Mouse (Mus musculus): ENCODE data around the gene Kank1. TPM values are rescaled to one million over a fixed set of nuclear protein-coding genes. Genes with fewer than 3 reads are reported as not detected.

The Kank1 gene
- polyA plus RNA-seq, 1 experiment from 2014 or later, result 56.6 TPM

DNA sequence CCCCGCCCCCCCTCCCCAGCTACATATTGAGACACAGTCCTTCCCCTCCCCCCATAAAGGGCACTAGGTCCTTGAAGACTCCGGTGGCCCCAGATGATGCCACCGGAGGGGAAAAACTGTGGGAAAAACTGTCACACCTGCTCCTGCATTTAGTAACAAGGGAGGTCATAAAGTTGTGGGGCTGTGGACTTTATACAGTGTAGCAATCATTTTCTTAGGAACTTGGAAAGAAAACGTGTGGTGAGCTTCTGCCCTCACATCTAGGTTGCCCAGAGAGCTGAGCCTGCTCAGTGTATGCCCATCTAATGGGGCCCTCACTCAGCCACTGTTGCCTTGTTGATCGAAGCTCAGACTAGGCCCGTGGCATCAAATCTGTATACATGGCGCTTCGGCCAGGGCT, 9.3 kb downstream of the Kank1 start:
- no peak overlapping the region for H3K9ac ChIP-seq (ENCODE audit: low read depth, low read length)
- no peak overlapping the region for H3K4me2 ChIP-seq
- H3K4me1 ChIP-seq (ENCODE audit: control insufficient read depth, insufficient read depth, low read length), result peaks cover 6% of the 10 kb centered on the region
- H3K4me3 ChIP-seq (ENCODE audit: low read depth, low read length), result no peak overlapping the region
- no peaks in the 10 kb centered on the region for H3K36me3 ChIP-seq (ENCODE audit: control insufficient read depth, insufficient read depth, low read length)
- no peak overlapping the region for H3K27ac ChIP-seq (ENCODE audit: low read depth, low read length)
- WGBS (ENCODE audit: insufficient replicate concordance), result 82% methylated on average over 8 of the region's 8 CpGs
- no peaks in the 10 kb centered on the region for H3K27me3 ChIP-seq (ENCODE audit: control insufficient read depth, insufficient read depth, low read length)
- H3K9me3 ChIP-seq (replicated peaks; ENCODE audit: control insufficient read depth, low read length), result no peaks in the 10 kb centered on the region
- ATAC-seq (replicated peaks; ENCODE audit: insufficient number of reproducible peaks, low FRiP score, low TSS enrichment), result no peak

GRCm38 (mm10) chr19:25247858-25248552, 11.2 kb downstream of the Kank1 start:
- Histone ChIP-seq H3K4me2 (no peak overlapping the region), H3K4me1 (ENCODE audit: control insufficient read depth, insufficient read depth, low read length) (peaks cover under 1% of the 10 kb centered on the region; the same call in 1 of the 2 replicates), H3K27ac (ENCODE audit: low read depth, low read length) (no peak overlapping the region), H3K9ac (ENCODE audit: low read depth, low read length) (no peak overlapping the region), H3K36me3 (ENCODE audit: control insufficient read depth, insufficient read depth, low read length) (no peaks in the 10 kb centered on the region), H3K9me3 (replicated peaks; ENCODE audit: control insufficient read depth, low read length) (no peaks in the 10 kb centered on the region), H3K27me3 (ENCODE audit: control insufficient read depth, insufficient read depth, low read length) (no peaks in the 10 kb centered on the region), H3K4me3 (ENCODE audit: low read depth, low read length) (no peak overlapping the region)
- WGBS (ENCODE audit: insufficient replicate concordance), result 75% methylated on average over 14 of the region's 14 CpGs
- no peak for ATAC-seq (replicated peaks; ENCODE audit: insufficient number of reproducible peaks, low FRiP score, low TSS enrichment)

DNA sequence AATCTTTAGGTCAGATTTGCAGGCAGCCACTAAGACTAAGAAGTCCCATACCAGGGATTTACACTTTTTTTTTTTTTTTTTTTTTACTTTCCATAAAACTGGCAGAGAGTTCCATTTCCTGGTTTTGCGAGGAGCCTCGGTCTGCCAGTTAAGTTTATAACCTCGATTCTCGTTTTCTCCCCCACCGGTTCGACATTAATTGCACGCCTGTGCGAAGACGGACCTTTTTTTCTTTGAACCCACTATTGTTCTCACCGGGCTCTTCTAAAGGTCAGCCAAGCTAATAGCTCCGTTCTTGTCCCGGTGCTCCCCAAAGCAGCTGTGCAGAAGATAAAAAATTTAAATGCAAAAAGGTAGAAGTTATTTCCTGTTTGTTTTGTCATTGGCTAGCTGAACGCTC, 12.5 kb downstream of the Kank1 start:
- ATAC-seq (replicated peaks; ENCODE audit: insufficient number of reproducible peaks, low FRiP score, low TSS enrichment), result no peak
- H3K4me1 ChIP-seq (ENCODE audit: control insufficient read depth, insufficient read depth, low read length), result peaks cover 12% of the 10 kb centered on the region; the same call in 1 of the 2 replicates
- 81% methylated on average over 13 of the region's 13 CpGs for WGBS (ENCODE audit: insufficient replicate concordance)
- no peak overlapping the region for H3K4me3 ChIP-seq (ENCODE audit: low read depth, low read length)
- no peaks in the 10 kb centered on the region for H3K9me3 ChIP-seq (replicated peaks; ENCODE audit: control insufficient read depth, low read length)
- no peaks in the 10 kb centered on the region for H3K36me3 ChIP-seq (ENCODE audit: control insufficient read depth, insufficient read depth, low read length)
- H3K27me3 ChIP-seq (ENCODE audit: control insufficient read depth, insufficient read depth, low read length), result no peaks in the 10 kb centered on the region
- no peak overlapping the region for H3K4me2 ChIP-seq
- no peak overlapping the region for H3K9ac ChIP-seq (ENCODE audit: low read depth, low read length)
- H3K27ac ChIP-seq (ENCODE audit: low read depth, low read length), result no peak overlapping the region

- H3K4me3 ChIP-seq (ENCODE audit: low read depth, low read length), result no peak overlapping the region
- H3K27me3 ChIP-seq (ENCODE audit: control insufficient read depth, insufficient read depth, low read length), result no peaks in the 10 kb centered on the region
- H3K9me3 ChIP-seq (replicated peaks; ENCODE audit: control insufficient read depth, low read length), result no peaks in the 10 kb centered on the region
- no peak overlapping the region for H3K4me2 ChIP-seq
- H3K27ac ChIP-seq (ENCODE audit: low read depth, low read length), result no peak overlapping the region
- no peaks in the 10 kb centered on the region for H3K36me3 ChIP-seq (ENCODE audit: control insufficient read depth, insufficient read depth, low read length)
- peaks cover 14% of the 10 kb centered on the region; the same call in 1 of the 2 replicates for H3K4me1 ChIP-seq (ENCODE audit: control insufficient read depth, insufficient read depth, low read length)
- no peak overlapping the region for H3K9ac ChIP-seq (ENCODE audit: low read depth, low read length)
- ATAC-seq (replicated peaks; ENCODE audit: insufficient number of reproducible peaks, low FRiP score, low TSS enrichment), result no peak
- WGBS (ENCODE audit: insufficient replicate concordance), result 78% methylated on average over 3 of the region's 3 CpGs
These were observed 14.9 kb downstream of the Kank1 start for GRCm38 (mm10) chr19:25251610-25252140.

DNA sequence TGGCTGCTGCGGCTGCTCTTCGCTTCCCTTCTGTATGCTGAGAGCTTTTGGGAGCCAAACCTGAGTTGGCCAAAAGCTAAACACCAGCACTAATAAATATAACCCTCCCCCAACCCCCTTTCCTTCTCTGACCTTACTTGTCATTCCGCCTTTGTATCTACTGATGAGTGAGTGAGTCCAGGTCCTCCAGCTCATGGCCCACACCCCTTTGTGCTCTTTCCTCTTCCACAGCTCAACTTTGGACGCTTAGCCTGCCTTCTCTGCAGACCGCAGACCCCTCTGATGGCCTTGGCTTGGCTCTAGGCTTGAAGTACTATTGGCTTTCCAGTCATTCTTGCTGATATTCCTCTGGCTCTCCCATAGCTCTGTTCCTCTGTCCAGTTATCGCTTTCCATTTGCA, 16.4 kb downstream of the Kank1 start:
- no peak overlapping the region for H3K4me3 ChIP-seq (ENCODE audit: low read depth, low read length)
- 74% methylated on average over 6 of the region's 6 CpGs for WGBS (ENCODE audit: insufficient replicate concordance)
- H3K9me3 ChIP-seq (replicated peaks; ENCODE audit: control insufficient read depth, low read length), result no peaks in the 10 kb centered on the region
- H3K27me3 ChIP-seq (ENCODE audit: control insufficient read depth, insufficient read depth, low read length), result no peaks in the 10 kb centered on the region
- no peak overlapping the region for H3K9ac ChIP-seq (ENCODE audit: low read depth, low read length)
- H3K36me3 ChIP-seq (ENCODE audit: control insufficient read depth, insufficient read depth, low read length), result no peaks in the 10 kb centered on the region
- peak; percentile 52; the same call in 1 of the 2 replicates for ATAC-seq (replicated peaks; ENCODE audit: insufficient number of reproducible peaks, low FRiP score, low TSS enrichment)
- no peak overlapping the region for H3K4me2 ChIP-seq
- peak overlapping the region; percentile 31 for H3K27ac ChIP-seq (ENCODE audit: low read depth, low read length)
- peaks cover 14% of the 10 kb centered on the region; the same call in 1 of the 2 replicates for H3K4me1 ChIP-seq (ENCODE audit: control insufficient read depth, insufficient read depth, low read length)

GRCm38 (mm10) chr19:25253628-25254027, 16.9 kb downstream of the Kank1 start:
- peak overlapping the region; percentile 31 for H3K27ac ChIP-seq (ENCODE audit: low read depth, low read length)
- H3K4me1 ChIP-seq (ENCODE audit: control insufficient read depth, insufficient read depth, low read length), result peaks cover 14% of the 10 kb centered on the region; the same call in 1 of the 2 replicates
- WGBS (ENCODE audit: insufficient replicate concordance), result 71% methylated on average over 3 of the region's 3 CpGs
- H3K9me3 ChIP-seq (replicated peaks; ENCODE audit: control insufficient read depth, low read length), result no peaks in the 10 kb centered on the region
- H3K27me3 ChIP-seq (ENCODE audit: control insufficient read depth, insufficient read depth, low read length), result no peaks in the 10 kb centered on the region
- no peak for ATAC-seq (replicated peaks; ENCODE audit: insufficient number of reproducible peaks, low FRiP score, low TSS enrichment)
- no peak overlapping the region for H3K9ac ChIP-seq (ENCODE audit: low read depth, low read length)
- H3K4me2 ChIP-seq, result peak overlapping the region; percentile 8; the same call in 1 of the 2 replicates
- H3K36me3 ChIP-seq (ENCODE audit: control insufficient read depth, insufficient read depth, low read length), result no peaks in the 10 kb centered on the region
- no peak overlapping the region for H3K4me3 ChIP-seq (ENCODE audit: low read depth, low read length)

DNA sequence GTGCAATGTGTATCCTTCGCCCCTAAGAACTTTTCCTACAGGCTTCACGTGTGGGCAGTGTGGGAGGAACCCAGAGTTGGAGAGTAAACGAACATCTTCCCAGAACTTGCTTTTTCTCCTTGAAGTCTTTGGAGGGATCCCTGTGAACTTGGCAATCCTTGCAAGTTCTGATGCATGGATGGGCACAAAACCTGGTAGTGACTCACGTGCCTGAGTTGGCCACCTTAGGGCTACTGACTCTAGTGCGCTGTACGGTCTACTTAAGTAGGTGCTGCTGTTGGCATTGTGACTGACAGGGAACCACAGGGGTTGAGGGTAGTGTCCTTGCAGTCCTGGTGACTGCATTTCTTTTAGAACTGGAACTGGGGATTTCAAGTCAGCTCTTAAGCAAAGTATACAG, 21.5 kb downstream of the Kank1 start:
- no peak overlapping the region for H3K4me3 ChIP-seq (ENCODE audit: low read depth, low read length)
- no peaks in the 10 kb centered on the region for H3K9me3 ChIP-seq (replicated peaks; ENCODE audit: control insufficient read depth, low read length)
- H3K4me1 ChIP-seq (ENCODE audit: control insufficient read depth, insufficient read depth, low read length), result peaks cover 13% of the 10 kb centered on the region; the same call in 1 of the 2 replicates
- H3K27me3 ChIP-seq (ENCODE audit: control insufficient read depth, insufficient read depth, low read length), result no peaks in the 10 kb centered on the region
- H3K36me3 ChIP-seq (ENCODE audit: control insufficient read depth, insufficient read depth, low read length), result no peaks in the 10 kb centered on the region
- WGBS (ENCODE audit: insufficient replicate concordance), result 71% methylated on average over 6 of the region's 6 CpGs
- no peak overlapping the region for H3K9ac ChIP-seq (ENCODE audit: low read depth, low read length)
- H3K27ac ChIP-seq (ENCODE audit: low read depth, low read length), result no peak overlapping the region
- ATAC-seq (replicated peaks; ENCODE audit: insufficient number of reproducible peaks, low FRiP score, low TSS enrichment), result no peak
- no peak overlapping the region for H3K4me2 ChIP-seq

GRCm38 (mm10) chr19:25266181-25266580, 29.4 kb downstream of the Kank1 start:
- no peak overlapping the region for H3K9ac ChIP-seq (ENCODE audit: low read depth, low read length)
- WGBS (ENCODE audit: insufficient replicate concordance), result 41% methylated on average over 9 of the region's 9 CpGs
- H3K4me2 ChIP-seq, result 0 out of 2 replicates have a peak overlapping the region, but pooled peaks have one; percentile 19

DNA sequence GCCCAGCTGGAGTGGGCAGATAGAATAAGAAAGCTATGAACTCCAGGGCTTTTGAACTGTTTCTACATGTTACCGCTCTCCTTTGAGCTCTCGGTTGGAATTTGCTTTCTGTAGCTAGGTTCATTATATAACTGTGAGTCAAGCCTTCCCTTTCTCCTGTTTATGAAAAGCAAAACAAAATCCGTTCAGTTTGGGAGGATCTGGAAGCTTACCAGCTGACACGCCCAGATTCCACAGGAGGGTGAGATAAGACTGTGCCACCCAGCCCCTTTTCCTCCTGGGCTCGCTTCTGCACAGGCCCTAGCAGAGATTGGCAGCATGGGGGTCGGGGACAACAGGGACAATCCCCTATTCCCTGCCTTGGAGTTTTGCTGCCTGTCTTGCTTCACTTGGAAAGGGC, 30.5 kb downstream of the Kank1 start:
- Histone ChIP-seq H3K4me2 (peak overlapping the region; percentile 37), H3K27me3 (ENCODE audit: control insufficient read depth, insufficient read depth, low read length) (no peaks in the 10 kb centered on the region), H3K9me3 (replicated peaks; ENCODE audit: control insufficient read depth, low read length) (no peaks in the 10 kb centered on the region), H3K4me3 (ENCODE audit: low read depth, low read length) (no peak overlapping the region), H3K36me3 (ENCODE audit: control insufficient read depth, insufficient read depth, low read length) (no peaks in the 10 kb centered on the region), H3K9ac (ENCODE audit: low read depth, low read length) (no peak overlapping the region), H3K27ac (ENCODE audit: low read depth, low read length) (no peak overlapping the region), H3K4me1 (ENCODE audit: control insufficient read depth, insufficient read depth, low read length) (peaks cover 25% of the 10 kb centered on the region)
- no peak for ATAC-seq (replicated peaks; ENCODE audit: insufficient number of reproducible peaks, low FRiP score, low TSS enrichment)
- WGBS (ENCODE audit: insufficient replicate concordance), result 28% methylated on average over 6 of the region's 6 CpGs

More at GRCm38 (mm10) chr19:25266181-25266580, 29.4 kb downstream of the Kank1 start:
- ATAC-seq (replicated peaks; ENCODE audit: insufficient number of reproducible peaks, low FRiP score, low TSS enrichment), result no peak
- Histone ChIP-seq H3K4me3 (ENCODE audit: low read depth, low read length) (no peak overlapping the region), H3K36me3 (ENCODE audit: control insufficient read depth, insufficient read depth, low read length) (no peaks in the 10 kb centered on the region), H3K9me3 (replicated peaks; ENCODE audit: control insufficient read depth, low read length) (no peaks in the 10 kb centered on the region), H3K27me3 (ENCODE audit: control insufficient read depth, insufficient read depth, low read length) (no peaks in the 10 kb centered on the region), H3K27ac (ENCODE audit: low read depth, low read length) (no peak overlapping the region), H3K4me1 (ENCODE audit: control insufficient read depth, insufficient read depth, low read length) (peaks cover 20% of the 10 kb centered on the region)

All from heart, embryonic 11.5 days (tissue).